Mouse (Mus musculus): ENCODE results near the gene Rab11fip2.

Rab11fip2 gene

GRCm38 (mm10) chr19:59862423-59862822 lies 81.0 kb downstream of the Rab11fip2 start:
- DNase-seq (ENCODE audit: inconsistent age in 2 of 2, low spot score in 1 of 2): no peak

DNA sequence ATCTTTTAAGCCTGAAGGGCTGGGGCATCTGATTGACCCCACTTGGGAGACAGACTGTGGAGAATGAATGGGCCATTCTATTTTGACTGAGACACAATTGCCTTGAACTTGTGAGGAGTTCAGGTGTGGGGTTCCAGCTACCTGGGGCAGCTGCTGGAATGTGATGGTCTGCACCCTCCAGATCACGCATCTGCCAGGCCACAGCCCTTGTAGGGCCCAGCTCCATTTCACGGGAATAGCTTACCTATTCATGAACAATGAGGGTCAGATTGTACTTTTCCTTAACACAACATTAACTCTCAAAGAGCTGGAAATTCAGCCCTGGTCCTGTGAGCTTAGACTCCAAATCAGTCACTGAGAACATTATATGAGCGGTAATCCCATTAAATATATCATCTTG lies 82.7 kb downstream of the Rab11fip2 start:
- no peak for DNase-seq (ENCODE audit: inconsistent age in 2 of 2, low spot score in 1 of 2)

GRCm38 (mm10) chr19:59853061-59853460 lies 90.4 kb downstream of the Rab11fip2 start:
- no peak for DNase-seq (ENCODE audit: inconsistent age in 2 of 2, low spot score in 1 of 2)
